Mouse (Mus musculus): ENCODE data around the gene Tas2r119. TPM values are rescaled to one million over a fixed set of nuclear protein-coding genes. Genes with fewer than 3 reads are reported as not detected.
"Not testable (repeated sequence)": the region's sequence is repeated elsewhere in the genome, so short reads cannot be mapped to it uniquely, and the experiment has no call there.

Gene Tas2r119
- polyA plus RNA-seq, 1 experiment, result not detected

- TF ChIP-seq CTCF (IDR thresholded peaks at IDR 0.05; ENCODE audit: borderline replicate concordance, insufficient read depth, low read depth, low read length) (no peak), POLR2A (IDR thresholded peaks at IDR 0.05; ENCODE audit: borderline replicate concordance, insufficient read depth, low read length) (no peak)
- no peak overlapping the region for H3K4me3 ChIP-seq (replicated peaks; ENCODE audit: insufficient read depth, low read depth, low read length)
- 70% methylated on average over 1 of the region's 1 CpGs for WGBS
Measured at GRCm38 (mm10) chr15:32192948-32193347, 15.9 kb downstream of the Tas2r119 start.

GRCm38 (mm10) chr15:32198076-32198475 is 21.0 kb downstream of the Tas2r119 start:
- Histone ChIP-seq H3K4me3 (replicated peaks; ENCODE audit: insufficient read depth, low read depth, low read length) (no peak overlapping the region), H3K4me1 (ENCODE audit: control insufficient read depth, insufficient read depth, low read length) (no peaks in the 10 kb centered on the region), H3K27ac (ENCODE audit: insufficient read depth, low read length) (no peak overlapping the region), H3K27me3 (ENCODE audit: control insufficient read depth, insufficient read depth, low read length) (no peaks in the 10 kb centered on the region; the same call in 1 of the 2 replicates)
- no peak for DNase-seq
- 84% methylated on average over 9 of the region's 9 CpGs for WGBS
- no peak for TF ChIP-seq CTCF (IDR thresholded peaks at IDR 0.05; ENCODE audit: borderline replicate concordance, insufficient read depth, low read depth, low read length)
- no peak for TF ChIP-seq POLR2A (IDR thresholded peaks at IDR 0.05; ENCODE audit: borderline replicate concordance, insufficient read depth, low read length)

More at GRCm38 (mm10) chr15:32192948-32193347, 15.9 kb downstream of the Tas2r119 start:
- Histone ChIP-seq H3K4me1 (ENCODE audit: control insufficient read depth, insufficient read depth, low read length) (no peaks in the 10 kb centered on the region), H3K27ac (ENCODE audit: insufficient read depth, low read length) (no peak overlapping the region), H3K27me3 (ENCODE audit: control insufficient read depth, insufficient read depth, low read length) (no peaks in the 10 kb centered on the region)
- no peak for DNase-seq

GRCm38 (mm10) chr15:32198561-32198960 is 21.5 kb downstream of the Tas2r119 start:
- H3K27ac ChIP-seq (ENCODE audit: insufficient read depth, low read length), result no peak overlapping the region
- no peak for DNase-seq
- H3K4me3 ChIP-seq (replicated peaks; ENCODE audit: insufficient read depth, low read depth, low read length), result no peak overlapping the region
- no peak for TF ChIP-seq CTCF (IDR thresholded peaks at IDR 0.05; ENCODE audit: borderline replicate concordance, insufficient read depth, low read depth, low read length)
- TF ChIP-seq POLR2A (IDR thresholded peaks at IDR 0.05; ENCODE audit: borderline replicate concordance, insufficient read depth, low read length), result no peak
- 80% methylated on average over 5 of the region's 5 CpGs for WGBS
- no peaks in the 10 kb centered on the region for H3K4me1 ChIP-seq (ENCODE audit: control insufficient read depth, insufficient read depth, low read length)
- H3K27me3 ChIP-seq (ENCODE audit: control insufficient read depth, insufficient read depth, low read length), result no peaks in the 10 kb centered on the region; the same call in 1 of the 2 replicates

- DNase-seq, result no peak
- H3K4me3 ChIP-seq (replicated peaks; ENCODE audit: insufficient read depth, low read depth, low read length), result no peak overlapping the region
- H3K27me3 ChIP-seq (ENCODE audit: control insufficient read depth, insufficient read depth, low read length), result no peaks in the 10 kb centered on the region; the same call in 1 of the 2 replicates
- TF ChIP-seq POLR2A (IDR thresholded peaks at IDR 0.05; ENCODE audit: borderline replicate concordance, insufficient read depth, low read length), result no peak
- TF ChIP-seq CTCF (IDR thresholded peaks at IDR 0.05; ENCODE audit: borderline replicate concordance, insufficient read depth, low read depth, low read length), result no peak
- H3K4me1 ChIP-seq (ENCODE audit: control insufficient read depth, insufficient read depth, low read length), result peaks cover 4% of the 10 kb centered on the region; the same call in 1 of the 2 replicates
- 90% methylated on average over 5 of the region's 5 CpGs for WGBS
- no peak overlapping the region for H3K27ac ChIP-seq (ENCODE audit: insufficient read depth, low read length)
Measured at GRCm38 (mm10) chr15:32203242-32203641, 26.2 kb downstream of the Tas2r119 start.

- Histone ChIP-seq H3K4me1 (ENCODE audit: control insufficient read depth, insufficient read depth, low read length) (peaks cover 4% of the 10 kb centered on the region; the same call in 1 of the 2 replicates), H3K4me3 (replicated peaks; ENCODE audit: insufficient read depth, low read depth, low read length) (no peak overlapping the region), H3K27ac (ENCODE audit: insufficient read depth, low read length) (no peak overlapping the region), H3K27me3 (ENCODE audit: control insufficient read depth, insufficient read depth, low read length) (no peaks in the 10 kb centered on the region; the same call in 1 of the 2 replicates)
- 27% methylated on average over 10 of the region's 10 CpGs for WGBS
- DNase-seq, result peak in 1 of 2 experiments; percentile 23
- TF ChIP-seq POLR2A (IDR thresholded peaks at IDR 0.05; ENCODE audit: borderline replicate concordance, insufficient read depth, low read length), result no peak
- TF ChIP-seq CTCF (IDR thresholded peaks at IDR 0.05; ENCODE audit: borderline replicate concordance, insufficient read depth, low read depth, low read length), result no peak
Measured at GRCm38 (mm10) chr15:32204908-32205307, 27.8 kb downstream of the Tas2r119 start.

- not testable (repeated sequence) for H3K4me3 ChIP-seq (replicated peaks; ENCODE audit: insufficient read depth, low read depth, low read length); H3K4me1 ChIP-seq (ENCODE audit: control insufficient read depth, insufficient read depth, low read length); H3K27me3 ChIP-seq (ENCODE audit: control insufficient read depth, insufficient read depth, low read length); DNase-seq; H3K27ac ChIP-seq (ENCODE audit: insufficient read depth, low read length)
- 95% methylated on average over 10 of the region's 10 CpGs for WGBS
Measured at GRCm38 (mm10) chr15:32214687-32215086, 37.6 kb downstream of the Tas2r119 start.

- WGBS, result 93% methylated on average over 7 of the region's 7 CpGs
- H3K27me3 ChIP-seq (ENCODE audit: control insufficient read depth, insufficient read depth, low read length), result no peaks in the 10 kb centered on the region
- H3K4me1 ChIP-seq (ENCODE audit: control insufficient read depth, insufficient read depth, low read length), result no peaks in the 10 kb centered on the region
- H3K27ac ChIP-seq (ENCODE audit: insufficient read depth, low read length), result no peak overlapping the region
- TF ChIP-seq POLR2A (IDR thresholded peaks at IDR 0.05; ENCODE audit: borderline replicate concordance, insufficient read depth, low read length) (no peak), CTCF (IDR thresholded peaks at IDR 0.05; ENCODE audit: borderline replicate concordance, insufficient read depth, low read depth, low read length) (no peak)
- no peak for DNase-seq
- no peak overlapping the region for H3K4me3 ChIP-seq (replicated peaks; ENCODE audit: insufficient read depth, low read depth, low read length)
Measured at GRCm38 (mm10) chr15:32223028-32223427, 45.9 kb downstream of the Tas2r119 start.

- no peak for DNase-seq
- no peaks in the 10 kb centered on the region for H3K4me1 ChIP-seq (ENCODE audit: control insufficient read depth, insufficient read depth, low read length)
- H3K27me3 ChIP-seq (ENCODE audit: control insufficient read depth, insufficient read depth, low read length), result no peaks in the 10 kb centered on the region
- WGBS, result 88% methylated on average over 3 of the region's 3 CpGs
- H3K27ac ChIP-seq (ENCODE audit: insufficient read depth, low read length), result no peak overlapping the region
- TF ChIP-seq POLR2A (IDR thresholded peaks at IDR 0.05; ENCODE audit: borderline replicate concordance, insufficient read depth, low read length), result no peak
- no peak for TF ChIP-seq CTCF (IDR thresholded peaks at IDR 0.05; ENCODE audit: borderline replicate concordance, insufficient read depth, low read depth, low read length)
- H3K4me3 ChIP-seq (replicated peaks; ENCODE audit: insufficient read depth, low read depth, low read length), result no peak overlapping the region
Measured at GRCm38 (mm10) chr15:32225394-32225793, 48.3 kb downstream of the Tas2r119 start.

All from cerebellum, adult 2 months (tissue).